Mouse (Mus musculus): ENCODE data around the gene Vti1a. TPM values are rescaled to one million over a fixed set of nuclear protein-coding genes. Genes with fewer than 3 reads are reported as not detected.

Gene Vti1a
- total RNA-seq, 2 experiments from 2014 or later, result 30.2 to 33.6 TPM

Other genes with a start within 250 kb of the Vti1a start
- gene Gpam, start 189.1 kb upstream of the Vti1a start, total RNA-seq (2021), result 100 to 1,000 TPM in 1 of 2 experiments, 10 to 100 TPM in 1; 87.8 to 419 TPM
- gene Tectb, start 135.6 kb upstream of the Vti1a start, total RNA-seq (2021), result 1 to 10 TPM in 1 of 2 experiments, under 1 TPM in 1; 0.22 to 1.1 TPM
- gene Gucy2g, start 75.1 kb upstream of the Vti1a start, total RNA-seq (2021), result not detected
- gene Acsl5, start 64.4 kb upstream of the Vti1a start, total RNA-seq (2021), result 100 to 1,000 TPM; 265 to 297 TPM
- 10 to 100 TPM; 36.4 to 37.1 TPM for gene Zdhhc6, start 263 bp upstream of the Vti1a start, total RNA-seq (2021)

All from adrenal gland, adult 18-20 months (tissue).